Mouse (Mus musculus): ENCODE data around the gene Olfr166. TPM values are rescaled to one million over a fixed set of nuclear protein-coding genes. Genes with fewer than 3 reads are reported as not detected.
"Not testable (repeated sequence)": the region's sequence is repeated elsewhere in the genome, so short reads cannot be mapped to it uniquely, and the experiment has no call there.

The Olfr166 gene
- not detected in 2 replicates for polyA plus RNA-seq (2014; fragmentation: Nextera tagmentation; extraction: Ambion mirVana)

GRCm38 (mm10) chr16:19483394-19483793 lies at the start of gene Olfr166:
TSS of gene Olfr166 (plus strand) at chr16:19483694.
- no peaks in the 10 kb centered on the region for H3K4me1 ChIP-seq (replicated peaks; ENCODE audit: control insufficient read depth, insufficient read depth, low read length)
- no peak within 1 kb of the TSS for H3K4me2 ChIP-seq (ENCODE audit: low read depth, low read length, severe bottlenecking)
- no peak within 1 kb of the TSS for H3K27ac ChIP-seq (ENCODE audit: low read depth, low read length)
- H3K36me3 ChIP-seq (ENCODE audit: control insufficient read depth, insufficient read depth, low read length), result no peaks in the 10 kb centered on the region
- H3K9me3 ChIP-seq (ENCODE audit: control insufficient read depth, low read length), result no peaks in the 10 kb centered on the region
- no peaks in the 10 kb centered on the region for H3K27me3 ChIP-seq (ENCODE audit: control insufficient read depth, insufficient read depth, low read length)
- no peak within 1 kb of the TSS for H3K9ac ChIP-seq (ENCODE audit: low read length)
- DNase-seq (ENCODE audit: low spot score) (no peak), ATAC-seq (replicated peaks; ENCODE audit: low FRiP score) (no peak)
- H3K4me3 ChIP-seq (ENCODE audit: low read depth, low read length), result no peak within 1 kb of the TSS

- WGBS, result 81% methylated on average over 4 of the region's 4 CpGs
- not testable (repeated sequence) for ATAC-seq (replicated peaks; ENCODE audit: low FRiP score)
Observed at GRCm38 (mm10) chr16:19458741-19459140, 24.8 kb upstream of the Olfr166 start.

GRCm38 (mm10) chr16:19464365-19464764 lies 19.1 kb upstream of the Olfr166 start:
- H3K9me3 ChIP-seq (ENCODE audit: control insufficient read depth, low read length), result no peaks in the 10 kb centered on the region
- 100% methylated on average over 1 of the region's 1 CpGs for WGBS
- H3K27ac ChIP-seq (ENCODE audit: low read depth, low read length), result no peak overlapping the region
- no peak overlapping the region for H3K4me2 ChIP-seq (ENCODE audit: low read depth, low read length, severe bottlenecking)
- no peak overlapping the region for H3K4me3 ChIP-seq (ENCODE audit: low read depth, low read length)
- ATAC-seq (replicated peaks; ENCODE audit: low FRiP score) (no peak), DNase-seq (ENCODE audit: low spot score) (no peak)
- no peaks in the 10 kb centered on the region for H3K27me3 ChIP-seq (ENCODE audit: control insufficient read depth, insufficient read depth, low read length)
- H3K36me3 ChIP-seq (ENCODE audit: control insufficient read depth, insufficient read depth, low read length), result no peaks in the 10 kb centered on the region
- H3K9ac ChIP-seq (ENCODE audit: low read length), result no peak overlapping the region
- no peaks in the 10 kb centered on the region for H3K4me1 ChIP-seq (replicated peaks; ENCODE audit: control insufficient read depth, insufficient read depth, low read length)

More at GRCm38 (mm10) chr16:19458741-19459140, 24.8 kb upstream of the Olfr166 start:
- not testable (repeated sequence) for H3K27ac ChIP-seq (ENCODE audit: low read depth, low read length); H3K9ac ChIP-seq (ENCODE audit: low read length); H3K9me3 ChIP-seq (ENCODE audit: control insufficient read depth, low read length); H3K27me3 ChIP-seq (ENCODE audit: control insufficient read depth, insufficient read depth, low read length); H3K36me3 ChIP-seq (ENCODE audit: control insufficient read depth, insufficient read depth, low read length); H3K4me2 ChIP-seq (ENCODE audit: low read depth, low read length, severe bottlenecking); H3K4me1 ChIP-seq (replicated peaks; ENCODE audit: control insufficient read depth, insufficient read depth, low read length); H3K4me3 ChIP-seq (ENCODE audit: low read depth, low read length); DNase-seq (ENCODE audit: low spot score)

- H3K4me3 ChIP-seq (ENCODE audit: low read depth, low read length), result no peak within 1 kb of the TSS
- no peak for ATAC-seq (replicated peaks; ENCODE audit: low FRiP score)
Observed at GRCm38 (mm10) chr16:19522166-19522565, 38.7 kb downstream of the Olfr166 start, which contains the start of gene Olfr167. TSS of gene Olfr167 (minus strand) at chr16:19522266.

GRCm38 (mm10) chr16:19535455-19535854 lies 52.0 kb downstream of the Olfr166 start, which contains the start of gene Olfr168:
TSS of gene Olfr168 (minus strand) at chr16:19535555.
- no peaks in the 10 kb centered on the region for H3K4me1 ChIP-seq (replicated peaks; ENCODE audit: control insufficient read depth, insufficient read depth, low read length)
- DNase-seq (ENCODE audit: low spot score), result no peak
- no peak within 1 kb of the TSS for H3K4me2 ChIP-seq (ENCODE audit: low read depth, low read length, severe bottlenecking)
- no peak for ATAC-seq (replicated peaks; ENCODE audit: low FRiP score)
- no peak within 1 kb of the TSS for H3K4me3 ChIP-seq (ENCODE audit: low read depth, low read length)
- H3K9ac ChIP-seq (ENCODE audit: low read length), result no peak within 1 kb of the TSS
- H3K9me3 ChIP-seq (ENCODE audit: control insufficient read depth, low read length), result no peaks in the 10 kb centered on the region
- H3K36me3 ChIP-seq (ENCODE audit: control insufficient read depth, insufficient read depth, low read length), result no peaks in the 10 kb centered on the region
- no peak within 1 kb of the TSS for H3K27ac ChIP-seq (ENCODE audit: low read depth, low read length)
- H3K27me3 ChIP-seq (ENCODE audit: control insufficient read depth, insufficient read depth, low read length), result no peaks in the 10 kb centered on the region

More at GRCm38 (mm10) chr16:19522166-19522565, 38.7 kb downstream of the Olfr166 start, which contains the start of gene Olfr167:
- H3K36me3 ChIP-seq (ENCODE audit: control insufficient read depth, insufficient read depth, low read length), result no peaks in the 10 kb centered on the region
- H3K4me1 ChIP-seq (replicated peaks; ENCODE audit: control insufficient read depth, insufficient read depth, low read length), result no peaks in the 10 kb centered on the region
- no peaks in the 10 kb centered on the region for H3K27me3 ChIP-seq (ENCODE audit: control insufficient read depth, insufficient read depth, low read length)
- no peak within 1 kb of the TSS for H3K27ac ChIP-seq (ENCODE audit: low read depth, low read length)
- H3K4me2 ChIP-seq (ENCODE audit: low read depth, low read length, severe bottlenecking), result no peak within 1 kb of the TSS
- no peak for DNase-seq (ENCODE audit: low spot score)
- WGBS, result 96% methylated on average over 2 of the region's 2 CpGs
- H3K9ac ChIP-seq (ENCODE audit: low read length), result no peak within 1 kb of the TSS
- no peaks in the 10 kb centered on the region for H3K9me3 ChIP-seq (ENCODE audit: control insufficient read depth, low read length)

Other genes with a start within 250 kb of the Olfr166 start
- gene Olfr164, start 169.6 kb upstream of the Olfr166 start, polyA plus RNA-seq (2014; fragmentation: Nextera tagmentation; extraction: Ambion mirVana), result not detected in 2 replicates
- not detected in 2 replicates for gene Olfr165, start 60.6 kb upstream of the Olfr166 start, polyA plus RNA-seq (2014; fragmentation: Nextera tagmentation; extraction: Ambion mirVana)
- gene Olfr167, start 38.6 kb downstream of the Olfr166 start, polyA plus RNA-seq (2014; fragmentation: Nextera tagmentation; extraction: Ambion mirVana), result not detected in 2 replicates
- gene Olfr168, start 51.9 kb downstream of the Olfr166 start, polyA plus RNA-seq (2014; fragmentation: Nextera tagmentation; extraction: Ambion mirVana), result not detected in 2 replicates
- not detected in 2 replicates for gene Olfr169, start 88.1 kb downstream of the Olfr166 start, polyA plus RNA-seq (2014; fragmentation: Nextera tagmentation; extraction: Ambion mirVana)
- not detected in 2 replicates for gene Olfr170, start 128.2 kb downstream of the Olfr166 start, polyA plus RNA-seq (2014; fragmentation: Nextera tagmentation; extraction: Ambion mirVana)
- gene Olfr171, start 146.2 kb downstream of the Olfr166 start, polyA plus RNA-seq (2014; fragmentation: Nextera tagmentation; extraction: Ambion mirVana), result not detected in 2 replicates
- gene Lamp3, start 222.7 kb downstream of the Olfr166 start, polyA plus RNA-seq (2014; fragmentation: Nextera tagmentation; extraction: Ambion mirVana), result not detected in 2 replicates